Mouse (Mus musculus) telencephalon, adult 2 months (tissue): ENCODE measurements at regions not wholly inside any gene's neighbourhood (a gene's known extent, or its start where the extent isn't known, plus 50 kb on each side); places are given as distances from the start of the nearest gene placed in this dataset.
A peak's percentile ranks its signal among the peaks of the same experiment; 100 is the strongest.

Experiments used
- DNase-seq: peaks from one replicate; pipeline ENCODE4 v3.0.0-alpha.2; 2011; ENCODE audit warnings: low read depth, low spot score

GRCm38 (mm10) chr2:114968651-114969050 lies 313.9 kb upstream of the Dph6 start:
- DNase-seq = peak; percentile 34

GRCm38 (mm10) chr2:114993419-114993818 lies 338.7 kb upstream of the Dph6 start:
- DNase-seq = no peak

- no peak for DNase-seq
Observed at GRCm38 (mm10) chr2:114993882-114994281, 339.1 kb upstream of the Dph6 start.

- DNase-seq = no peak
Observed at GRCm38 (mm10) chr2:114994691-114995347, 340.1 kb upstream of the Dph6 start.

GRCm38 (mm10) chr2:115013916-115014315 lies 359.2 kb upstream of the Dph6 start:
- no peak for DNase-seq

- DNase-seq = no peak
Observed at GRCm38 (mm10) chr2:115026777-115027176, 372.0 kb upstream of the Dph6 start.

- no peak for DNase-seq
Observed at GRCm38 (mm10) chr2:115031134-115031533, 376.4 kb upstream of the Dph6 start.

- peak; percentile 33 for DNase-seq
Observed at GRCm38 (mm10) chr2:115036205-115036604, 381.4 kb upstream of the Dph6 start.

- DNase-seq = peak; percentile 35
Observed at GRCm38 (mm10) chr2:115042299-115042785, 387.6 kb upstream of the Dph6 start.

GRCm38 (mm10) chr2:115056327-115057070 lies 401.7 kb upstream of the Dph6 start:
- DNase-seq = no peak

- DNase-seq = no peak
Observed at GRCm38 (mm10) chr2:115057200-115057599, 402.4 kb upstream of the Dph6 start.

GRCm38 (mm10) chr2:115067489-115068163 lies 412.9 kb upstream of the Dph6 start:
- DNase-seq = no peak

- no peak for DNase-seq
Observed at GRCm38 (mm10) chr2:115069704-115070103, 414.9 kb upstream of the Dph6 start.

- no peak for DNase-seq
Observed at GRCm38 (mm10) chr2:115070123-115070522, 415.4 kb upstream of the Dph6 start.

- DNase-seq = peak; percentile 57
Observed at GRCm38 (mm10) chr2:115070666-115071065, 415.9 kb upstream of the Dph6 start.

- no peak for DNase-seq
Observed at GRCm38 (mm10) chr2:115081563-115082291, 427.0 kb upstream of the Dph6 start.

- DNase-seq = no peak
Observed at GRCm38 (mm10) chr2:115082292-115082809, 427.6 kb upstream of the Dph6 start.

GRCm38 (mm10) chr2:115088421-115089120 lies 433.8 kb upstream of the Dph6 start:
- DNase-seq = no peak

GRCm38 (mm10) chr2:115090430-115091175 lies 435.8 kb upstream of the Dph6 start:
- no peak for DNase-seq

GRCm38 (mm10) chr2:115095351-115095750 lies 440.6 kb upstream of the Dph6 start:
- DNase-seq = no peak
